Comparison of ENCODE assay signal across 19 mouse cellular contexts in the genomic region with DNA sequence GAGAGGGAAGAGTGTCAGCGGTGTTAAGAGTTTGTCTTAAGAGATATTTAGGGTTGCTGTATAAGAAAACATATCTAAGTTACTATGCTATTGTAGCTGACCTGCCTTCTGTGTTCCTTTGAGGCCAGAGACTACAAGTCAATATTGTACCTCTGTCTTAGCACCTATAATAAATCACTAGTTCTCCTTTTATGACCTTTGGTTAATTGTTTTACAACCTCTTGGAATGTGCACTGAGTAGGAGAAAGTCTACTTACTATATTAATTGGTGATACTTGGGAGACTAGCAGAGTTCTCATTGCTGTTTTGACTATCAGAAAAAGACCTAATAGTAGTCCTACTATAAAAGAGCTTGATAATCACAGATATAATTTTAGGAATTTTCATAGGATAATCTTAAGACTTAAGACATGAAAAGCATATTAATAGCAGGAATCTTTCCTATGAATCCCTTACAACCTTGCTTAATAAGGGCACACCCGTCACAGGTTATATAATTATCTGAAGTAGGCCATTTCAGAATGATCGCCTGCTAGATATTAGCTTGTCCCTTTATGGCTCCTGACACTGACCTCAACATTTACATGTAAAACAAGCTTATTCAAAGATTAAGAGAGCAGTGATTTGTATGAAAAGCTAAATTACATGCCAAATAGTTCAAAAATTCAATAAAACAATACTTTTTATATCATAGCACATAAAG.
"Had no signal": no experiment of that assay in that cellular context is flagged by ENCODE, and none has a peak within 500 bp of the region (broad histone marks: within the 10 kb centered on the region; RNA-seq: fewer than 3 reads in every experiment).

No protein-coding gene starts in this region.

- H3K36me3 ChIP-seq: midbrain, embryonic 10.5 days; midbrain, embryonic 12.5 days; neural tube, embryonic 13.5 days; neural tube, embryonic 15.5 days had no signal

- H3K27ac ChIP-seq: midbrain, embryonic 10.5 days; midbrain, embryonic 12.5 days; neural tube, embryonic 13.5 days; neural tube, embryonic 15.5 days had no signal

- H3K4me1 ChIP-seq: midbrain, embryonic 10.5 days; midbrain, embryonic 12.5 days; neural tube, embryonic 13.5 days; neural tube, embryonic 15.5 days had no signal

- H3K4me3 ChIP-seq: midbrain, embryonic 10.5 days; midbrain, embryonic 12.5 days; myocyte; neural tube, embryonic 13.5 days; neural tube, embryonic 15.5 days had no signal

- H3K9me3 ChIP-seq: midbrain, embryonic 10.5 days; midbrain, embryonic 12.5 days; neural tube, embryonic 13.5 days; neural tube, embryonic 15.5 days had no signal

- ATAC-seq: midbrain, embryonic 16.5 days had no signal

- H3K27me3 ChIP-seq: midbrain, embryonic 12.5 days; neural tube, embryonic 13.5 days; neural tube, embryonic 15.5 days had no signal

- DNase-seq: lung, adult 18-20 months; lung, embryonic 14.5 days; lung, postnatal 10 days; lung, postnatal 4 days; midbrain, embryonic 14.5 days; retina, postnatal 1 day; right cerebral cortex, adult 18-20 months; right cerebral cortex, postnatal 25 days; right cerebral cortex, postnatal 4 days; spleen, adult 18-20 months; thymus, adult 18-20 months; thymus, postnatal 14 days; thymus, postnatal 36 days had no signal

- H3K4me2 ChIP-seq: lung, embryonic 14.5 days; midbrain, embryonic 12.5 days; neural tube, embryonic 13.5 days; neural tube, embryonic 15.5 days had no signal

- H3K9ac ChIP-seq: lung, embryonic 14.5 days; midbrain, embryonic 12.5 days; neural tube, embryonic 13.5 days; neural tube, embryonic 15.5 days had no signal
